Mouse (Mus musculus) lung, adult 2 months (tissue): ENCODE results near the gene Rnf216.

Experiments used
- CTCF ChIP-seq: fragments of 200-500 bp; IDR thresholded peaks from 2 replicates; pipeline ENCODE4 v1.5.1; 2011; ENCODE audit warnings: mild to moderate bottlenecking, low read length, control low read depth; ENCODE audit not compliant: insufficient read depth
- POLR2A ChIP-seq: fragments of 200-500 bp; IDR thresholded peaks from 2 replicates; pipeline ENCODE4 v1.6.1; 2011; ENCODE audit warnings: low read depth, mild to moderate bottlenecking, control low read depth, low read length, borderline replicate concordance; ENCODE audit errors: extremely low read depth

DNA sequence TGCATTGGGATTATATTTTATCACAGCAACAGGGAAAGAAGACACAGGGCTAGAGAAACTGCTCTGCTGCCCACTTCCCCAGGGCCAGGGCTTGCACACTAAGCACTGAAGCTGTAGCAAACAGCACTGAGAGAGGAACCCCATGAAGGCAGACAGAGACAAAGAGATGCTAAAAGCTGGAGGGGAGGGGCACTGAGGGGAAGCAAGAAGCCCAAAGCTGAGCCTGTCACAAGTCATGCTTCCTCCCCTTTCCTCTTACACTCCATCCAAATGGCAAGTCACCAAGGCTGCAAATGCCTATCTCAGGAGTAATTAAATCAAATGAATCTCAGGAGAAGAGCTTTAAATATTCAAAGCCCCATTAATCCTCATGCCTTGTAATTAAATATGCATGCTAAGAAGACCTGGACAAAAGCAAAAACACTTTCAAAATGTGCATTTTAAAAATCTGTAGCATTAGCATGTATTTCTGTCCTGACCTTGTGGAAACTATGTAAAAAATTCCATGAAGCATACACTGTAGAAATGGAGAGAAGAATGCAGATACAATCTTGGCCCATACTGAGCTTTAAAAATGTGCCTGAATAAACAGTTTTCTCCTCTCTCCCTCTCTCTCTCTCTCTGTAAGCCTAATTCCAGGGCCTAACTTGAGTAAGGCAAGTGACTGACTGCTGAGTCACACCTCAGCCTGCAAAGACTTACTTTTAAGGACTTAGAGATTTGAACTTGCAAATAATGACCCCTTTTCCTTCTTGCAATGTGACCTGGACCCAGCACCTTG, 64.4 kb downstream of the Rnf216 start:
- TF ChIP-seq POLR2A, result no peak
- TF ChIP-seq CTCF, result no peak
